Mouse (Mus musculus): Measurements from ENCODE around the gene Mospd3. TPM values are rescaled to one million over a fixed set of nuclear protein-coding genes. Genes with fewer than 3 reads are reported as not detected.
A peak's percentile ranks its signal among the peaks of the same experiment; 100 is the strongest.
"Not testable (repeated sequence)": the region's sequence is repeated elsewhere in the genome, so short reads cannot be mapped to it uniquely, and the experiment has no call there.

The Mospd3 gene
- total and polyA plus RNA-seq, 2 experiments from 2014 or later: 10.9 to 66.7 TPM

DNA sequence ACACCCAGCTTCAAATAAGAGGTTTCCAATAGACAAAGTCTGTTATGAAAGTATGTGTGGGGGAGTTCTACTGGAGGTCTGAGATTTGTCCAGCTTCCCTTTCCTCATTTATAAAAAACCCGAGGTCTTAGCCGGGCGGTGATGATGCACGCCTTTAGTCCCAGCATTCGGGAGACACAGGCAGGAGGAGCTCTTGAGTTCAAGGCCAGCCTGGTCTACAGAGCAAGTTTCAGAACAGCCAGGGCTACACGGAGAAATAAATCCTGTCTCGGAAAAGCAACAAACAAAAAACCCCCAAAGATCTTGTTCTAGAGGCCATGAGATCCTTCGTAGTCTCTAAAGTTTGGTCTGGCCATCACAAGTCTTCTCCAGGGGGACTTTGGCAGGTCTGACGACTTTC, 27.1 kb upstream of the Mospd3 start:
- ATAC-seq (no peak), DNase-seq (ENCODE audit: low spot score) (no peak)
- Histone ChIP-seq H3K4me1 (ENCODE audit: insufficient read depth, low read length) (peaks cover 18% of the 10 kb centered on the region), H3K4me2 (ENCODE audit: low read depth, low read length) (peak overlapping the region; percentile 79), H3K27me3 (ENCODE audit: insufficient read depth, low read length) (no peaks in the 10 kb centered on the region), H3K9me3 (ENCODE audit: low read length) (no peaks in the 10 kb centered on the region), H3K27ac (peak overlapping the region; percentile 88), H3K9ac (replicated peaks; ENCODE audit: low read length) (peak overlapping the region; percentile 64), H3K4me3 (ENCODE audit: low read length) (peak overlapping the region; percentile 89), H3K36me3 (ENCODE audit: insufficient read depth, low read length) (no peaks in the 10 kb centered on the region)
- 2% methylated on average over 9 of the region's 9 CpGs for WGBS
- peak; percentile 12; the same call in 1 of the 2 replicates for TF ChIP-seq CTCF (IDR thresholded peaks at IDR 0.05; ENCODE audit: low read depth)

DNA sequence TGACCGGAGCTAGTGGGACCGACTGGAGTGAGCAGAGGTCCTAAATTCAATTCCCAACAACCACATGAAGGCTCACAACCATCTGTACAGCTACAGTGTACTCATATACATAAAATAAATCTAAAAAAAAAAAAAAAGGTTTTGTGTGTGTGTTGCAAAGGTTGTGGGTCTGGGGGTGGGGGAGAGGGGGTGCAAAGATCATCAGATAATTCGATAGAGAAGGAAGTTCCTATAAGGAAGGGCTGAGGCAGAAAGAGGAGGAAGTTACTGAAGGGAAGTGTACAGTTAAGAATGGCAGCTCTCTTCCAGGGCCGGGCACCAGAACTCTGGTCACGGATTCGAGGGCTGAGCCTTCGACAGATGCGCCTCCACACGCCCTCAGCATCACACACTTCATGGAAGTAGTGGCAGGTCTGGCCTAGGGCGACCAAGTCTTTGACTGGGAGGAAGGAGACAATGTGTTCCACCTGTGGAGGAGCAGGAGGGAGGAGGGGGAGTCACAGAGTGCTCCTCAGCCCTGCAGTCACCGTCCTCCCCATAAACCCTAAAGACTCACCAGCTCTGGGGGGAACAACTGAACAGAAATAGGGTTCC, 23.2 kb upstream of the Mospd3 start:
- 91% methylated on average over 11 of the region's 11 CpGs for WGBS
- no peaks in the 10 kb centered on the region for H3K27me3 ChIP-seq (ENCODE audit: insufficient read depth, low read length)
- no peak overlapping the region for H3K9ac ChIP-seq (replicated peaks; ENCODE audit: low read length)
- no peaks in the 10 kb centered on the region for H3K4me1 ChIP-seq (ENCODE audit: insufficient read depth, low read length)
- no peak overlapping the region for H3K4me2 ChIP-seq (ENCODE audit: low read depth, low read length)
- H3K9me3 ChIP-seq (ENCODE audit: low read length): no peaks in the 10 kb centered on the region
- no peak overlapping the region for H3K4me3 ChIP-seq (ENCODE audit: low read length)
- ATAC-seq (no peak), DNase-seq (ENCODE audit: low spot score) (no peak)
- no peak for TF ChIP-seq CTCF (IDR thresholded peaks at IDR 0.05; ENCODE audit: low read depth)
- no peaks in the 10 kb centered on the region for H3K36me3 ChIP-seq (ENCODE audit: insufficient read depth, low read length)
- H3K27ac ChIP-seq: no peak overlapping the region

DNA sequence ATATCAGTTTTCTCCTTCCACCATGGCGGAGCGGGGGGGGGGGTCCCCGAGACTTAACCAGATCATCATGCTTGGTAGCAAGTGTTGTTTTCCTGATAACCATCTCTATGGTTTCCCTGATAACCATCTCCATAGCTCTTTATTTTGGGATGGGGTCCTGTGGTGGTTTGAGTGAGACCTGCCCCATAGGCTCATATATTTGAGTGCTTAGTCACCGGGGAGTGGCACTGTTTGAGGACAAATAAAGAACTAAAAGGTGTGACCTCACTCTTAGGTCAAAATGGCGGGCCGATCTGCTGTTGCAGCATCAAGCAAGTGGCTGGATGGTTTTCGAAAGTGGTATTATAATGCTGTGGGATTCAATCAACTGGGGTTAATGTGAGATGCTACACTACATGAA, 14.5 kb upstream of the Mospd3 start:
- 91% methylated on average over 7 of the region's 7 CpGs for WGBS
- DNase-seq (ENCODE audit: low spot score) (no peak), ATAC-seq (no peak)
- no peaks in the 10 kb centered on the region for H3K9me3 ChIP-seq (ENCODE audit: low read length)
- no peak overlapping the region for H3K4me2 ChIP-seq (ENCODE audit: low read depth, low read length)
- TF ChIP-seq CTCF (IDR thresholded peaks at IDR 0.05; ENCODE audit: low read depth): no peak
- H3K9ac ChIP-seq (replicated peaks; ENCODE audit: low read length): no peak overlapping the region
- H3K27me3 ChIP-seq (ENCODE audit: insufficient read depth, low read length): no peaks in the 10 kb centered on the region
- no peaks in the 10 kb centered on the region for H3K36me3 ChIP-seq (ENCODE audit: insufficient read depth, low read length)
- H3K27ac ChIP-seq: no peak overlapping the region
- H3K4me3 ChIP-seq (ENCODE audit: low read length): no peak overlapping the region
- H3K4me1 ChIP-seq (ENCODE audit: insufficient read depth, low read length): no peaks in the 10 kb centered on the region

DNA sequence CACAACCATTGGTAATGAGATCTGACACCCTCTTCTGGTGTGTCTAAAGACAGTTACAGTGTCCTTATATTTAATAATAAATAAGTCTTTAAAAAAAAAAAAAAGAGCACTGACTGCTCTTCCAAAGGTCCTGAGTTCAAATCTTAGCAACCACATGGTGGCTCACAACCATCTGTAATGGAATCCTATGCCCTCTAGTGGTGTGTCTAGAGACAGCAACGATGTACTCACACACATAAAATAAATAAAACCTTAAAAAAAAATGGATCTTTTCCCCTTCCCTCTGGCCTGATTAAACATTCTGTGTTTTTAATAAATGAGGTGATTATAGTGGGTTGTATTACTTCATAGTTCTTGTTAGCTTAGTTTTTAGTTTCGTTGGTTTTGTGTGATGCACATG, 14.1 kb upstream of the Mospd3 start:
- H3K9ac ChIP-seq (replicated peaks; ENCODE audit: low read length); H3K4me2 ChIP-seq (ENCODE audit: low read depth, low read length); H3K27ac ChIP-seq; H3K4me3 ChIP-seq (ENCODE audit: low read length); ATAC-seq; H3K4me1 ChIP-seq (ENCODE audit: insufficient read depth, low read length); DNase-seq (ENCODE audit: low spot score); H3K36me3 ChIP-seq (ENCODE audit: insufficient read depth, low read length); H3K27me3 ChIP-seq (ENCODE audit: insufficient read depth, low read length); H3K9me3 ChIP-seq (ENCODE audit: low read length): not testable (repeated sequence)
- WGBS: 91% methylated on average over 2 of the region's 2 CpGs

DNA sequence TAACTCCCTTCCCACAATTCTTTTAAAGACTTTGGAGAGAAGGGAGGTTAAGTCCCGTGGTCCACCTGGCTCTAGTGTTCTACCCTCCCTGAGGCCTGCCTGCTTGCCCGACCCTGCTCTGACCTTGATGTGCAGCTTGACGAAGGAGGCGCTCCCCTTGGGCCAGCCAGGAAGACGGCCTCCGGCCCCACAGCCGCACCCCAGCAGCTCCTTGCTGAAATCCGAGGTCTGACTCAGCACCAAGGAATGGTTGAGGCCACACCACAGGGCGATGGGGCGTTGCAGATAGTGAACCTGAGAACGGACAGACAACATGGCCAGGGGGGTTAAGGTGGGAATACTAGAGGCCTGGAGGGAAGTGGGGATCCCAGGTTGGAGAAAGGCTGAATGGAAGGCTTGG, 12.7 kb upstream of the Mospd3 start, which contains the start of gene Pcolce:
Gene Pcolce (minus strand): TSS at position 235 of the 400 bp plus-strand sequence.
- Histone ChIP-seq H3K36me3 (ENCODE audit: insufficient read depth, low read length) (no peaks in the 10 kb centered on the region), H3K27ac (no peak within 1 kb of the TSS), H3K4me1 (ENCODE audit: insufficient read depth, low read length) (no peaks in the 10 kb centered on the region), H3K4me2 (ENCODE audit: low read depth, low read length) (no peak within 1 kb of the TSS), H3K4me3 (ENCODE audit: low read length) (no peak within 1 kb of the TSS), H3K9me3 (ENCODE audit: low read length) (no peaks in the 10 kb centered on the region), H3K27me3 (ENCODE audit: insufficient read depth, low read length) (no peaks in the 10 kb centered on the region), H3K9ac (replicated peaks; ENCODE audit: low read length) (no peak within 1 kb of the TSS)
- ATAC-seq: no peak
- 70% methylated on average over 11 of the region's 11 CpGs for WGBS
- no peak for DNase-seq (ENCODE audit: low spot score)
- TF ChIP-seq CTCF (IDR thresholded peaks at IDR 0.05; ENCODE audit: low read depth): no peak

GRCm38 (mm10) chr5:137613076-137613475, 12.2 kb upstream of the Mospd3 start:
- no peak overlapping the region for H3K4me3 ChIP-seq (ENCODE audit: low read length)
- no peaks in the 10 kb centered on the region for H3K27me3 ChIP-seq (ENCODE audit: insufficient read depth, low read length)
- no peaks in the 10 kb centered on the region for H3K36me3 ChIP-seq (ENCODE audit: insufficient read depth, low read length)
- DNase-seq (ENCODE audit: low spot score) (no peak), ATAC-seq (no peak)
- TF ChIP-seq CTCF (IDR thresholded peaks at IDR 0.05; ENCODE audit: low read depth): no peak
- 66% methylated on average over 5 of the region's 5 CpGs for WGBS
- no peaks in the 10 kb centered on the region for H3K9me3 ChIP-seq (ENCODE audit: low read length)
- no peak overlapping the region for H3K9ac ChIP-seq (replicated peaks; ENCODE audit: low read length)
- peaks cover 3% of the 10 kb centered on the region; the same call in 1 of the 2 replicates for H3K4me1 ChIP-seq (ENCODE audit: insufficient read depth, low read length)
- H3K27ac ChIP-seq: no peak overlapping the region
- no peak overlapping the region for H3K4me2 ChIP-seq (ENCODE audit: low read depth, low read length)

- ATAC-seq (0 out of 2 replicates have a peak, but pooled peaks have one; percentile 10), DNase-seq (ENCODE audit: low spot score) (no peak)
- no peak overlapping the region for H3K9ac ChIP-seq (replicated peaks; ENCODE audit: low read length)
- no peaks in the 10 kb centered on the region for H3K27me3 ChIP-seq (ENCODE audit: insufficient read depth, low read length)
- 20% methylated on average over 6 of the region's 6 CpGs for WGBS
- H3K9me3 ChIP-seq (ENCODE audit: low read length): no peaks in the 10 kb centered on the region
- no peak overlapping the region for H3K4me3 ChIP-seq (ENCODE audit: low read length)
- no peak for TF ChIP-seq CTCF (IDR thresholded peaks at IDR 0.05; ENCODE audit: low read depth)
- no peaks in the 10 kb centered on the region for H3K36me3 ChIP-seq (ENCODE audit: insufficient read depth, low read length)
- H3K4me2 ChIP-seq (ENCODE audit: low read depth, low read length): no peak overlapping the region
- H3K4me1 ChIP-seq (ENCODE audit: insufficient read depth, low read length): peaks cover 8% of the 10 kb centered on the region; the same call in 1 of the 2 replicates
- H3K27ac ChIP-seq: no peak overlapping the region; the same call in 1 of the 2 replicates
Observed at GRCm38 (mm10) chr5:137611245-137611602, 10.4 kb upstream of the Mospd3 start.
